Comparison of ENCODE assay signal across 9 mouse cellular contexts in the genomic region with DNA sequence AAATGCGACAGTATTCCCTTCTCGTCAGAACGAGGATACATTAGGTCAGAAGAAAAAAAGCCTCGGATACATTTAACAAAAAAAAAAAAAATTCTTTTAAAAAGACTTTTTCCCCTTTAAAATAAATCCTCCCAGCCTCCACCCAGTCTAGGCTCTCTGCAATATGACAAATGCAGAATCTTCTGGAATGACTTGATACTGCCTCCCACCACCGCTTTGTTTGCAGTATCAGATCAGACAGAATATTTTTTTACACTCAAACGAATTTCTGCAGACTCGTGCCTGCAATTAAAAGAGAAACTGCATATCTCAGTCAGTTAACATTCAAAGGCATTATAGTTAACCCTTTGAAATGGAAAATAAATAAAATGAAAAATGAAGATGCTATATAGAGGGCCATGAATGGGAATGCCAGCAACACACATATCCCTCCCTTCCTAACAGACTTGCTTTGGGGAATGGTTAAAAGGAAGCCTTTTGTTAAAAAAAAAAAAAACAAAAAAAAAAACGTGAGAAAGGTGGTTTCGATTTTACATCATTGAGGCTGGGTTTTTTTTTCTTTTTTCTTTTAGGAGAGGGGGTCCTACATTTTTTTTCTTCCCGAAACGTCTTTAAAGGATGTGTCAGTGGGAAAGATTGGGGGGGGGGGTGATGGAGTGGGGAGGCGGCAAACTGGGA. TPM values are rescaled to one million over a fixed set of nuclear protein-coding genes. Genes with fewer than 3 reads are reported as not detected.
DNase-seq lines count a peak whose midpoint lies in the region; ATAC-seq and TF ChIP-seq lines count a peak whose summit lies in the region.
"Had no signal": no experiment of that assay in that cellular context is flagged by ENCODE, and none has a peak within 500 bp of the region (broad histone marks: within the 10 kb centered on the region; RNA-seq: fewer than 3 reads in every experiment).

No protein-coding gene starts in this region.

- no peak for ATAC-seq in forebrain, embryonic 15.5 days (replicated peaks)
- ATAC-seq in liver, embryonic 16.5 days (ENCODE audit: low read depth), result no peak

- H3K4me2 ChIP-seq in forebrain, embryonic 15.5 days (replicated peaks), result peak overlapping the region; percentile 57
- peak overlapping the region; percentile 89 for H3K4me2 ChIP-seq in liver, embryonic 16.5 days (ENCODE audit: low read depth, low read length)

- peaks cover 21% of the 10 kb centered on the region for H3K4me1 ChIP-seq in heart, embryonic 10.5 days
- peaks cover 79% of the 10 kb centered on the region for H3K4me1 ChIP-seq in E14TG2a.4 (replicated peaks; ENCODE audit: low read depth, low read length)
- H3K4me1 ChIP-seq in forebrain, embryonic 15.5 days, result peaks cover 48% of the 10 kb centered on the region
- H3K4me1 ChIP-seq in liver, embryonic 16.5 days (ENCODE audit: control insufficient read depth, low read depth, low read length), result peaks cover 21% of the 10 kb centered on the region

- H3K36me3 ChIP-seq in heart, embryonic 10.5 days, result peaks cover 38% of the 10 kb centered on the region
- peaks cover 47% of the 10 kb centered on the region for H3K36me3 ChIP-seq in E14TG2a.4 (ENCODE audit: insufficient read depth, low read length)
- peaks cover 34% of the 10 kb centered on the region for H3K36me3 ChIP-seq in forebrain, embryonic 15.5 days
- H3K36me3 ChIP-seq in liver, embryonic 16.5 days (ENCODE audit: control insufficient read depth, insufficient read depth), result peaks cover 19% of the 10 kb centered on the region

- peak overlapping the region; percentile 86 for H3K4me3 ChIP-seq in heart, embryonic 10.5 days
- H3K4me3 ChIP-seq in E14TG2a.4 (replicated peaks; ENCODE audit: low read length), result peak overlapping the region; percentile 99
- peak overlapping the region; percentile 89 for H3K4me3 ChIP-seq in forebrain, embryonic 15.5 days
- peak overlapping the region; percentile 98 for H3K4me3 ChIP-seq in liver, embryonic 16.5 days (ENCODE audit: low read depth, low read length)

- no peaks in the 10 kb centered on the region for H3K9me3 ChIP-seq in heart, embryonic 10.5 days
- no peaks in the 10 kb centered on the region for H3K9me3 ChIP-seq in E14TG2a.4 (ENCODE audit: low read length)
- H3K9me3 ChIP-seq in forebrain, embryonic 15.5 days, result no peaks in the 10 kb centered on the region
- H3K9me3 ChIP-seq in liver, embryonic 16.5 days (replicated peaks; ENCODE audit: control insufficient read depth, low read length), result no peaks in the 10 kb centered on the region

- 19% methylated on average over 12 of the region's 12 CpGs for WGBS in heart, embryonic 10.5 days
- 9% methylated on average over 12 of the region's 12 CpGs for WGBS in forebrain, embryonic 15.5 days
- WGBS in liver, embryonic 16.5 days (ENCODE audit: insufficient replicate concordance), result 5% methylated on average over 12 of the region's 12 CpGs

- intact Hi-C loops in gastrocnemius, postnatal 14 days (cut with DNase I; ENCODE audit: low total_unique reads), result no loop called here

- TF ChIP-seq CTCF in E14TG2a.4 (conservative IDR thresholded peaks at IDR 0.05; ENCODE audit: low read length), result no peak

- peak overlapping the region; percentile 97 for H3K27ac ChIP-seq in heart, embryonic 10.5 days
- H3K27ac ChIP-seq in forebrain, embryonic 15.5 days (replicated peaks), result peak overlapping the region; percentile 98
- H3K27ac ChIP-seq in liver, embryonic 16.5 days (ENCODE audit: low read length), result peak overlapping the region; percentile 97

- peak overlapping the region; percentile 91 for H3K9ac ChIP-seq in forebrain, embryonic 15.5 days (replicated peaks)
- H3K9ac ChIP-seq in liver, embryonic 16.5 days (ENCODE audit: low read depth, low read length), result peak overlapping the region; percentile 91

- no peaks in the 10 kb centered on the region for H3K27me3 ChIP-seq in heart, embryonic 10.5 days (ENCODE audit: insufficient read depth, poor library complexity, severe bottlenecking)
- no peaks in the 10 kb centered on the region for H3K27me3 ChIP-seq in E14TG2a.4 (ENCODE audit: insufficient read depth, low read length)
- H3K27me3 ChIP-seq in forebrain, embryonic 15.5 days, result no peaks in the 10 kb centered on the region
- H3K27me3 ChIP-seq in liver, embryonic 16.5 days (ENCODE audit: control insufficient read depth, insufficient read depth, low read depth, low read length), result no peaks in the 10 kb centered on the region

- no peak for DNase-seq in heart, embryonic 10.5 days (ENCODE audit: low spot score)
- no peak for DNase-seq in heart, adult 11 months
- no peak for DNase-seq in gastrocnemius, postnatal 14 days
- no peak for DNase-seq in spleen, adult 12 weeks (ENCODE audit: low spot score)
- no peak for DNase-seq in kidney, postnatal 10 days

RNA-seq across cellular contexts. Expression of gene Ywhag, which starts 1.1 kb away (rescaled TPM):
- 202 and 227 TPM in 2 replicates for polyA plus RNA-seq in heart, embryonic 10.5 days (2016; fragmentation: Nextera tagmentation; extraction: Ambion mirVana)
- 664 and 720 TPM in 2 replicates for polyA plus RNA-seq in forebrain, embryonic 15.5 days (2015; fragmentation: Nextera tagmentation; extraction: Ambion mirVana)
- 59.2 and 60.1 TPM in 2 replicates for polyA plus RNA-seq in liver, embryonic 16.5 days (2015; fragmentation: Nextera tagmentation; extraction: Ambion mirVana)
- 100 to 1,000 TPM; 305 to 325 TPM for total RNA-seq in gastrocnemius, postnatal 14 days (2021)

RNA-seq across cellular contexts. Expression of gene Ssc4d, which starts 41.0 kb away (rescaled TPM):
- polyA plus RNA-seq in heart, embryonic 10.5 days (2016; fragmentation: Nextera tagmentation; extraction: Ambion mirVana), result 2.3 and 5.2 TPM in 2 replicates
- 0.87 and 1.2 TPM in 2 replicates for polyA plus RNA-seq in forebrain, embryonic 15.5 days (2015; fragmentation: Nextera tagmentation; extraction: Ambion mirVana)
- polyA plus RNA-seq in liver, embryonic 16.5 days (2015; fragmentation: Nextera tagmentation; extraction: Ambion mirVana), result 1.5 and 1.7 TPM in 2 replicates
- 1 to 10 TPM in 1 of 2 experiments, under 1 TPM in 1; 0.73 to 1.6 TPM for total RNA-seq in gastrocnemius, postnatal 14 days (2021)

RNA-seq across cellular contexts. Expression of gene Hspb1, which starts 45.6 kb away (rescaled TPM):
- 655 and 948 TPM in 2 replicates for polyA plus RNA-seq in heart, embryonic 10.5 days (2016; fragmentation: Nextera tagmentation; extraction: Ambion mirVana)
- polyA plus RNA-seq in forebrain, embryonic 15.5 days (2015; fragmentation: Nextera tagmentation; extraction: Ambion mirVana), result 6.2 and 6.5 TPM in 2 replicates
- polyA plus RNA-seq in liver, embryonic 16.5 days (2015; fragmentation: Nextera tagmentation; extraction: Ambion mirVana), result 9.8 and 19.9 TPM in 2 replicates
- total RNA-seq in gastrocnemius, postnatal 14 days (2021), result 100 to 1,000 TPM; 257 to 459 TPM

RNA-seq across cellular contexts. Expression of gene Zp3, which starts 46.5 kb away (rescaled TPM):
- not detected in 2 replicates for polyA plus RNA-seq in heart, embryonic 10.5 days (2016; fragmentation: Nextera tagmentation; extraction: Ambion mirVana)
- polyA plus RNA-seq in forebrain, embryonic 15.5 days (2015; fragmentation: Nextera tagmentation; extraction: Ambion mirVana), result not detected in 2 replicates
- 0.06 TPM in 1 of 2 replicates, not detected in the other for polyA plus RNA-seq in liver, embryonic 16.5 days (2015; fragmentation: Nextera tagmentation; extraction: Ambion mirVana)
- not detected for total RNA-seq in gastrocnemius, postnatal 14 days (2021)
- polyA plus RNA-seq: large intestine, adult 2 months had no signal

Comparison
In these comparisons a context has a peak if more than half of its experiments do, and no peak if none do; other contexts are left out.
1. RNA of gene Hspb1, which starts 45.6 kb away (polyA plus RNA-seq): 655 to 948 TPM in heart, embryonic 10.5 days; 9.8 to 19.9 TPM in liver, embryonic 16.5 days and 6.2 to 6.5 TPM in forebrain, embryonic 15.5 days; every median in the first group is over 10 times any median in the second.
2. Peak in every context shown above with its lines, with median percentiles within 50 percentile points of each other: H3K27ac ChIP-seq and H3K4me3 ChIP-seq.